Mouse (Mus musculus) MEL (cell line): ENCODE data around the gene Ggta1. TPM values are rescaled to one million over a fixed set of nuclear protein-coding genes. Genes with fewer than 3 reads are reported as not detected.

Source experiments
- DNase-seq: peaks from one replicate; pipeline ENCODE4 v3.0.0; 2011; ENCODE audit warnings: low read depth, low spot score
- H3K27ac ChIP-seq: 2 replicates; pipeline ENCODE4 v1.5.1; 2012; ENCODE audit warnings: low read depth, mild to moderate bottlenecking, control low read depth, low read length, moderate library complexity; ENCODE audit not compliant: control insufficient read depth
- H3K27me3 ChIP-seq, 2 experiments: fragments of 150-350 bp in 1 of 2; sonication (generic) in 1 of 2; 2 replicates each; pipeline ENCODE4 v1.6.1; 2012; ENCODE audit warnings: low read length in 2 of 2, mild to moderate bottlenecking in 2 of 2, improper control_type of control experiment in 1 of 2, moderate library complexity in 1 of 2; ENCODE audit not compliant: insufficient read depth in 2 of 2, control insufficient read depth in 1 of 2
- H3K36me3 ChIP-seq, 2 experiments: 2 replicates each; pipeline ENCODE4 v1.6.1; 2012 to 2014; ENCODE audit warnings: low read length in 2 of 2, improper control_type of control experiment in 1 of 2, inconsistent platforms in 1 of 2, mild to moderate bottlenecking in 1 of 2; ENCODE audit not compliant: insufficient read depth in 2 of 2, control insufficient read depth in 1 of 2
- H3K4me1 ChIP-seq, 2 experiments: fragments of 150-350 bp in 1 of 2; sonication (generic) in 1 of 2; 2 replicates each; pipeline ENCODE4 v1.6.1; 2012; ENCODE audit warnings: low read length in 2 of 2, improper control_type of control experiment in 1 of 2, mild to moderate bottlenecking in 1 of 2; ENCODE audit not compliant: insufficient read depth in 2 of 2, control insufficient read depth in 1 of 2
- H3K4me3 ChIP-seq, 2 experiments: fragments of 150-350 bp in 1 of 2; sonication (generic) in 1 of 2; 2 replicates each; pipeline ENCODE4 v1.5.1; 2012; ENCODE audit warnings: low read depth in 2 of 2, low read length in 2 of 2, mild to moderate bottlenecking in 2 of 2, moderate library complexity in 2 of 2, control low read depth in 1 of 2, improper control_type of control experiment in 1 of 2; ENCODE audit not compliant: control insufficient read depth in 1 of 2, insufficient read depth in 1 of 2
- H3K79me2 ChIP-seq: 2 replicates; pipeline ENCODE4 v1.6.1; 2012; ENCODE audit warnings: mild to moderate bottlenecking, low read length, moderate library complexity; ENCODE audit not compliant: control insufficient read depth, poor library complexity, insufficient read depth
- H3K9ac ChIP-seq: 2 replicates; pipeline ENCODE4 v1.6.1; 2012; ENCODE audit warnings: low read depth, mild to moderate bottlenecking, control low read depth, low read length, moderate library complexity; ENCODE audit not compliant: control insufficient read depth, poor library complexity, severe bottlenecking
- H3K9me3 ChIP-seq: fragments of 150-350 bp; sonication (generic); replicated peaks from 2 replicates; pipeline ENCODE4 v1.6.1; 2012; ENCODE audit warnings: mild to moderate bottlenecking, low read length, improper control_type of control experiment, moderate library complexity; ENCODE audit not compliant: insufficient read depth
- CHD1 ChIP-seq: IDR thresholded peaks from 2 replicates; pipeline ENCODE4 v1.6.1; 2012; ENCODE audit warnings: low read depth, mild to moderate bottlenecking, inconsistent platforms, low read length, improper control_type of control experiment
- CTCF ChIP-seq, 3 experiments: IDR thresholded peaks in 2 of 3; conservative IDR thresholded peaks in 1 of 3; 2 replicates each; pipeline ENCODE4 v1.5.1; 2011 to 2012; ENCODE audit warnings: low read length in 3 of 3, low read depth in 2 of 3, mild to moderate bottlenecking in 2 of 3, improper control_type of control experiment in 1 of 3, inconsistent platforms in 1 of 3, mixed read lengths in 1 of 3, moderate library complexity in 1 of 3; ENCODE audit not compliant: control insufficient read depth in 1 of 3, insufficient read depth in 1 of 3, poor library complexity in 1 of 3, severe bottlenecking in 1 of 3
- E2F4 ChIP-seq: IDR thresholded peaks from 2 replicates; pipeline ENCODE4 v1.6.1; 2011; ENCODE audit warnings: low read depth, low read length, improper control_type of control experiment, borderline replicate concordance
- ELF1 ChIP-seq: IDR thresholded peaks from 2 replicates; pipeline ENCODE4 v1.6.1; 2014; ENCODE audit warnings: low read depth, mild to moderate bottlenecking, inconsistent platforms, low read length, improper control_type of control experiment, moderate library complexity
- EP300 ChIP-seq, 2 experiments: IDR thresholded peaks; 2 replicates each; pipeline ENCODE4 v1.6.1; 2011; ENCODE audit warnings: improper control_type of control experiment in 2 of 2, low read length in 2 of 2, low read depth in 1 of 2, mild to moderate bottlenecking in 1 of 2
- ETS1 ChIP-seq: IDR thresholded peaks from 2 replicates; pipeline ENCODE4 v1.6.1; 2012; ENCODE audit warnings: low read depth, mild to moderate bottlenecking, inconsistent platforms, low read length, improper control_type of control experiment, moderate library complexity
- GABPA ChIP-seq: IDR thresholded peaks from 2 replicates; pipeline ENCODE4 v1.6.1; 2012; ENCODE audit warnings: low read depth, mild to moderate bottlenecking, inconsistent platforms, low read length, improper control_type of control experiment, moderate library complexity
- HCFC1 ChIP-seq: IDR thresholded peaks from 2 replicates; pipeline ENCODE4 v1.6.1; 2012; ENCODE audit warnings: low read depth, mild to moderate bottlenecking, inconsistent platforms, low read length, improper control_type of control experiment, moderate library complexity
- JUND ChIP-seq: IDR thresholded peaks from 2 replicates; pipeline ENCODE4 v1.6.1; 2011; ENCODE audit warnings: low read depth, mild to moderate bottlenecking, improper control_type of control experiment, low read length
- MAFK ChIP-seq: IDR thresholded peaks from 2 replicates; pipeline ENCODE4 v1.6.1; 2011; ENCODE audit warnings: low read depth, mild to moderate bottlenecking, low read length, improper control_type of control experiment, borderline replicate concordance
- MAX ChIP-seq: IDR thresholded peaks from 2 replicates; pipeline ENCODE4 v1.6.1; 2011; ENCODE audit warnings: low read length, improper control_type of control experiment
- MAZ ChIP-seq: IDR thresholded peaks from 2 replicates; pipeline ENCODE4 v1.6.1; 2012; ENCODE audit warnings: low read depth, mild to moderate bottlenecking, inconsistent platforms, low read length, improper control_type of control experiment
- MEF2A ChIP-seq: IDR thresholded peaks from 2 replicates; pipeline ENCODE4 v1.6.1; 2014; ENCODE audit warnings: low read depth, mild to moderate bottlenecking, inconsistent platforms, low read length, improper control_type of control experiment; ENCODE audit not compliant: poor library complexity, insufficient replicate concordance, severe bottlenecking; ENCODE audit errors: extremely low read depth
- MXI1 ChIP-seq: IDR thresholded peaks from 2 replicates; pipeline ENCODE4 v1.6.1; 2011; ENCODE audit warnings: mild to moderate bottlenecking, low read depth, low read length, improper control_type of control experiment
- MYC ChIP-seq: IDR thresholded peaks from 2 replicates; pipeline ENCODE4 v1.6.1; 2011; ENCODE audit warnings: low read depth, mild to moderate bottlenecking, low read length, improper control_type of control experiment, moderate library complexity
- NELFE ChIP-seq: IDR thresholded peaks from 2 replicates; pipeline ENCODE4 v1.6.1; 2011; ENCODE audit warnings: low read depth, low read length, improper control_type of control experiment
- NRF1 ChIP-seq: IDR thresholded peaks from 2 replicates; pipeline ENCODE4 v1.6.1; 2014; ENCODE audit warnings: low read depth, mild to moderate bottlenecking, inconsistent platforms, low read length, improper control_type of control experiment, moderate library complexity; ENCODE audit not compliant: poor library complexity, insufficient read depth, severe bottlenecking
- POLR2A ChIP-seq, 2 experiments: IDR thresholded peaks; 2 replicates each; pipeline ENCODE4 v1.6.1; 2011 to 2012; ENCODE audit warnings: low read length in 2 of 2, mild to moderate bottlenecking in 2 of 2, control low read depth in 1 of 2, improper control_type of control experiment in 1 of 2, low read depth in 1 of 2, moderate library complexity in 1 of 2; ENCODE audit not compliant: control insufficient read depth in 1 of 2, insufficient read depth in 1 of 2, poor library complexity in 1 of 2
- POLR2AphosphoS2 ChIP-seq: IDR thresholded peaks from 2 replicates; pipeline ENCODE4 v1.6.1; 2011; ENCODE audit warnings: low read length, improper control_type of control experiment
- POLR2AphosphoS5 ChIP-seq: IDR thresholded peaks from 2 replicates; pipeline ENCODE4 v1.6.1; 2012; ENCODE audit warnings: low read depth, borderline replicate concordance, mild to moderate bottlenecking, inconsistent platforms, low read length, moderate library complexity, mixed read lengths
- RAD21 ChIP-seq: IDR thresholded peaks from 2 replicates; pipeline ENCODE4 v1.6.1; 2011; ENCODE audit warnings: mild to moderate bottlenecking, low read depth, low read length, improper control_type of control experiment
- RCOR1 ChIP-seq: IDR thresholded peaks from 2 replicates; pipeline ENCODE4 v1.6.1; 2012; ENCODE audit warnings: low read depth, mild to moderate bottlenecking, inconsistent platforms, low read length, improper control_type of control experiment
- SIN3A ChIP-seq: IDR thresholded peaks from 2 replicates; pipeline ENCODE4 v1.6.1; 2012; ENCODE audit warnings: low read length, improper control_type of control experiment, inconsistent platforms
- SMC3 ChIP-seq: IDR thresholded peaks from 2 replicates; pipeline ENCODE4 v1.6.1; 2011; ENCODE audit warnings: low read depth, low read length, improper control_type of control experiment
- TAL1 ChIP-seq: IDR thresholded peaks from 2 replicates; pipeline ENCODE4 v1.6.1; 2012; ENCODE audit warnings: mild to moderate bottlenecking, inconsistent platforms, low read length, moderate library complexity, mixed read lengths
- TCF12 ChIP-seq: IDR thresholded peaks from 2 replicates; pipeline ENCODE4 v1.6.1; 2014; ENCODE audit warnings: low read depth, mild to moderate bottlenecking, inconsistent platforms, low read length, improper control_type of control experiment, moderate library complexity
- UBTF ChIP-seq: IDR thresholded peaks from 2 replicates; pipeline ENCODE4 v1.6.1; 2012; ENCODE audit warnings: low read depth, mild to moderate bottlenecking, inconsistent platforms, low read length, improper control_type of control experiment, moderate library complexity, borderline replicate concordance; ENCODE audit not compliant: insufficient read depth
- ZKSCAN1 ChIP-seq: IDR thresholded peaks from 2 replicates; pipeline ENCODE4 v1.6.1; 2012; ENCODE audit warnings: low read depth, mild to moderate bottlenecking, inconsistent platforms, low read length, improper control_type of control experiment, moderate library complexity
- ZMIZ1 ChIP-seq: IDR thresholded peaks from 2 replicates; pipeline ENCODE4 v1.6.1; 2012; ENCODE audit warnings: low read depth, mild to moderate bottlenecking, inconsistent platforms, low read length, improper control_type of control experiment, moderate library complexity
- polyA plus RNA-seq, 2 experiments: library from polyadenylated mRNA; stranded (reverse) in 1 of 2; unstranded in 1 of 2; fragments of >175 nt in 1 of 2; fragments of >200 nt in 1 of 2; gene quantifications; 2 replicates each; pipeline versions ENCODE4 v1.2.1 to v1.2.4; 2012; ENCODE audit warnings: low replicate concordance in 2 of 2, low read depth in 1 of 2; ENCODE audit not compliant: insufficient read length in 2 of 2, insufficient read depth in 1 of 2, missing spikeins in 1 of 2
- total RNA-seq: library from RNA; depleted of rRNA; stranded (reverse); fragments of 300-350 nt; gene quantifications from 2 replicates; pipeline ENCODE4 v1.2.3, GENCODE M21; 2012

Ggta1 gene
- total and polyA plus RNA-seq, 3 experiments = 29.2 to 30.7 TPM; not detected in 1

GRCm38 (mm10) chr2:35506311-35507190 lies 43.5 kb upstream of the Ggta1 start (continued):
- TF ChIP-seq HCFC1 (no peak; the same call in 1 of the 2 replicates), MYC (peak; percentile 73; the same call in 1 of the 2 replicates), ETS1 (peak; percentile 92), EP300 (IDR thresholded peaks at IDR 0.05; ENCODE audit: low read depth in 1 of 2, low read length in 2 of 2) (peak; percentile 92 to 97), RAD21 (no peak; the same call in none of the 2 replicates), POLR2A (IDR thresholded peaks at IDR 0.05; ENCODE audit: control insufficient read depth in 1 of 2, insufficient read depth in 1 of 2, low read depth in 1 of 2, low read length in 2 of 2, poor library complexity in 1 of 2) (peak in 1 of 2 experiments; percentile 26; a peak in 1 of 4 replicates), MAX (peak; percentile 69), ELF1 (no peak)

GRCm38 (mm10) chr2:35505519-35506286 lies 42.7 kb upstream of the Ggta1 start:
- Histone ChIP-seq H3K27me3 (no peaks in the 10 kb centered on the region), H3K36me3 (peaks cover 0 to 62% of the 10 kb centered on the region in 2 experiments; a peak in 2 of 4 replicates), H3K9ac (peak overlapping the region; percentile 58), H3K27ac (peak overlapping the region; percentile 98), H3K4me1 (peaks cover 33 to 72% of the 10 kb centered on the region in 2 experiments), H3K9me3 (no peaks in the 10 kb centered on the region), H3K79me2 (no peaks in the 10 kb centered on the region; the same call in 1 of the 2 replicates), H3K4me3 (peak overlapping the region in 1 of 2 experiments; percentile 34; a peak in 1 of 4 replicates)
- peak; percentile 89 for DNase-seq
- TF ChIP-seq ZKSCAN1 (peak; percentile 54; the same call in 1 of the 2 replicates), TAL1 (peak; percentile 40; the same call in 1 of the 2 replicates), POLR2AphosphoS2 (peak; percentile 45; the same call in 1 of the 2 replicates), CHD1 (no peak; the same call in none of the 2 replicates), MAX (no peak), CTCF (IDR thresholded peaks at IDR 0.05 in 2 of 3, conservative IDR thresholded peaks at IDR 0.05 in 1 of 3; ENCODE audit: control insufficient read depth in 1 of 3, insufficient read depth in 1 of 3, low read depth in 2 of 3, low read length in 3 of 3, poor library complexity in 1 of 3, severe bottlenecking in 1 of 3) (no peak), ZMIZ1 (peak; percentile 75), SIN3A (peak; percentile 58; the same call in 1 of the 2 replicates), NELFE (peak; percentile 55), E2F4 (no peak), SMC3 (peak; percentile 13; the same call in 1 of the 2 replicates), TCF12 (peak; percentile 68), EP300 (IDR thresholded peaks at IDR 0.05; ENCODE audit: low read depth in 1 of 2, low read length in 2 of 2) (peak; percentile 60 to 65), UBTF (no peak), POLR2A (IDR thresholded peaks at IDR 0.05; ENCODE audit: control insufficient read depth in 1 of 2, insufficient read depth in 1 of 2, low read depth in 1 of 2, low read length in 2 of 2, poor library complexity in 1 of 2) (peak; percentile 12 to 58; a peak in 2 of 4 replicates), POLR2AphosphoS5 (no peak), NRF1 (no peak), JUND (no peak), MAFK (no peak), MEF2A (0 out of 2 replicates have a peak, but pooled peaks have one; percentile 22), RCOR1 (peak; percentile 64), MXI1 (no peak), ELF1 (0 out of 2 replicates have a peak, but pooled peaks have one; percentile 26), MAZ (peak; percentile 49; the same call in 1 of the 2 replicates), GABPA (0 out of 2 replicates have a peak, but pooled peaks have one; percentile 26)
